Mouse (Mus musculus): ENCODE data around the gene Fcamr.

The Fcamr gene

GRCm38 (mm10) chr1:130804279-130804678 is 3.6 kb downstream of the Fcamr start:
- no peak for DNase-seq

- no peak for DNase-seq
These were observed 10.2 kb downstream of the Fcamr start for GRCm38 (mm10) chr1:130810906-130811305.

DNA sequence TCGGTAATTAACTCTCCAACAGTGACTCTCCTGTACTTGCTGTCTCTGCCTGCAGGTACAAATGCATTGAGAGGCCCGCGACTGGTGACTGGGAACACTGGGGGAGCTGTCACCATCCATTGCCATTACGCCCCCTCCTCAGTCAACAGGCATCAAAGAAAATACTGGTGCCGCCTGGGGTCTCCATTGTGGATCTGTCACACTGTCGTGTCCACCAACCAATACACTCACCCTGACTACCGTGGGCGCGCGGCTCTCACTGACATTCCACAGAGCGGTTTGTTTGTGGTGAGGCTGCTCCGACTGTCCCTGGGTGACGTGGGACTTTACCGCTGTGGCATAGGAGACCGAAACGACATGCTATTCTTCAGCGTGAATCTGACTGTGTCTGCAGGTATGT is 10.6 kb downstream of the Fcamr start:
- no peak for DNase-seq

DNA sequence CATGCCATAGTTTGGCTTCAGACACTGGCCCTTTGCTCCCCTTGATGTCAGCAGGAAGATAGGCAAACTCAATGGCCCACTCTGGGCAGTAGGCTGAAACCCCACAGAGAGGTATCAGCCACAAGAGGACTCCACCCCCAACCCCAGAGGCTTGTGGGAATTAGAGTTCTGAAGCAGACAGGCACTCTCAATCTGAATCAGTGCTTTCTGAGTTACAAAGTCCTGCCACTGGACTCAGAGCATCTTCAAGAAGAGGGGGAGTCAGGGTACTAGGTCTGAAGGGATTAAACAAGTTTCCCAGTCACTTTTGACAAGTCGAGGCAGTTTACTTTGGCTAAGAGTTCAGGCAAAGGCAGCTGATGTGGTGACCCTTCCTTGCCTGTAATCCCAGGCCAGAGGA is 19.0 kb downstream of the Fcamr start:
- DNase-seq: no peak

- DNase-seq: no peak
These were observed 19.8 kb downstream of the Fcamr start for GRCm38 (mm10) chr1:130820316-130821148.

DNA sequence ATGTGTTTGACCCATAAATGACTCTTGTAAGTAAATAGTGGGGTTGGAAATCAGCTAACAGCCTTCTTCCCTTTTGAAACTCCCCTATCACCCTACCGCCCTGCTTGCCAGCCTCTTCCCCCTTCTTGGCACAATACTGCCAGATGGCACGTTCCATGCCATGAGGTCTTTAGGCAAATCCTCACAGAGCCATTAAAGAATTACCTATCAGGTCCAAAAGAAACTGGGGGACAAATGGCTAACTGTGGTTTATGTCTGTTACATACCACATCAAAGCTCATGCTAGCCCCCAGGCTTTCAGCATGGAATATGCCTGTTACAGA is 20.4 kb downstream of the Fcamr start:
- no peak for DNase-seq

GRCm38 (mm10) chr1:130821911-130822625 is 21.4 kb downstream of the Fcamr start:
- no peak for DNase-seq

GRCm38 (mm10) chr1:130826448-130826847 is 25.7 kb downstream of the Fcamr start, which contains the start of gene Pigr:
Pigr (plus strand) TSS chr1:130826684.
- DNase-seq: no peak

DNA sequence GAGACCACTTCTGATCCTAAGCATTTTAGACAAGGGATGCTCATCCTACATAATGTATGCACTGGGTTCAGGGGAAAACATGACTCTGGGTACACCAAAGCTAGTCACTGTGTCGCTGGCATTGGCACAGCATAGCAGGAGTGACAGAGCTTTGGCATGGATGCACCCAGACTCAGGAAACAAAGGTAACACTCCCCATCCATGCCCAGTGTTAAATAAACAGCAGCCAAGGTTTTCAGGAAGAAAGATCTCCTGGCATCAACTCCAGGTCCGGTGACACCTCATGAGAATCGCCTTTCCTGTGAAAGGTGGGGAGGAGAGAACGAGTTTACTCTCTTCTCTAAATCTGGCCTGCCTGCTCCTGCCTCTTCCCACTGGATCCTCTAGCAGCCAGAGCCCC is 28.0 kb downstream of the Fcamr start:
- DNase-seq: no peak

- DNase-seq: no peak
These were observed 29.5 kb downstream of the Fcamr start for GRCm38 (mm10) chr1:130829906-130830830.

DNA sequence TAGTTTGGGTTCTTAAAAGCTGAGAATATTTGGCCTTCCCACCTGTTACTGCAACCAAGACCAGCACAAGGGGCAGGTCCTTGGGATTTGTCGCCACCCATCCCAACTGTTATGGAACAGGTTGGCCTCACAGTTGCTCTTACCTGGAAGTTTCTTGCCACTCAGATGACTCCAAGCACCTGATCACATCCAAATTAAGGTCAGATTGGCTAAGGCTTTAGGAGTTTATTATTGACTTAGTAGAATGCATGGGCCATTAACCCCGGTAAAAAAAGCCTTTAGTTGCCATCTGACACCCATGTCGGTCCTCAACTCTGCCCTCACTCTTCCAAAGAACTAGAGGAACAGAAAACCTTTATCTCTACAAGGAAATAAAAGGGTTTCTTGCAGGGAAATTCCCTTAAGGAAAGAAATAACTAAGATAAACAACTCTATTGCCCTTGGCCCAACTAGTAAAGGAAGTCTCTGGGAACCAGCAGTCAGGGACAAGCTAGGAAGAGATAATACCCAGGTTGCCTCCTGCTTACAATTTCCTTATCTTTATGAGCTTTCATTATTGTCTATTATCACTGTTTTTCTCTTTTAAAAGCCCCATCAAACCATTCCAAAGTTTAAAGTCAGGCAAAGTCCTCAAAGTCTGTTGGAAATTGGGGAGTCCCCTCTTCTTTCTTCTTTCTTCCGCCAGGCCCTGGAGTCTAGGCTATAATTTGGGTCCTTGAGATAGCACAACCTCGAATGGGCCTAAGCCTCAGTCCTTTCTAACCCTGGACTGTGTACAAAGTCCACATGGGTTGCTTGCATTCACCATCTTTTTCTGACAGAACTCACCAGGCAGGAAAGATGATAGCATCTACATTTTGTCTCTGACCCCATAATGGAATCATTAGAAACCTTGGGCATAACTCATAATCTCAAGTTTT is 31.8 kb downstream of the Fcamr start:
- DNase-seq: no peak

- no peak for DNase-seq
These were observed 34.6 kb downstream of the Fcamr start for GRCm38 (mm10) chr1:130835161-130835936.

- DNase-seq: no peak
These were observed 37.6 kb downstream of the Fcamr start for GRCm38 (mm10) chr1:130838288-130838687.

GRCm38 (mm10) chr1:130840599-130841379 is 40.1 kb downstream of the Fcamr start:
- DNase-seq: no peak

- DNase-seq: no peak
These were observed 40.9 kb downstream of the Fcamr start for GRCm38 (mm10) chr1:130841621-130842020.

DNA sequence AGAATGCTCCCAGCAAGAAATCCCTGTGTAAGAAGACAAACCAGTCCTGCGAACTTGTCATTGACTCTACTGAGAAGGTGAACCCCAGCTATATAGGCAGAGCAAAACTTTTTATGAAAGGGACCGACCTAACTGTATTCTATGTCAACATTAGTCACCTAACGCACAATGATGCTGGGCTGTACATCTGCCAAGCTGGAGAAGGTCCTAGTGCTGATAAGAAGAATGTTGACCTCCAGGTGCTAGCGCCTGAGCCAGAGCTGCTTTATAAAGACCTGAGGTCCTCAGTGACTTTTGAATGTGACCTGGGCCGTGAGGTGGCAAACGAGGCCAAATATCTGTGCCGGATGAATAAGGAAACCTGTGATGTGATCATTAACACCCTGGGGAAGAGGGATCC is 43.8 kb downstream of the Fcamr start:
- no peak for DNase-seq

- DNase-seq: no peak
These were observed 49.0 kb downstream of the Fcamr start for GRCm38 (mm10) chr1:130849530-130850214.

- DNase-seq: no peak
These were observed 49.7 kb downstream of the Fcamr start for GRCm38 (mm10) chr1:130850405-130850804.

GRCm38 (mm10) chr1:130854819-130855218 is 54.1 kb downstream of the Fcamr start:
- no peak for DNase-seq

DNA sequence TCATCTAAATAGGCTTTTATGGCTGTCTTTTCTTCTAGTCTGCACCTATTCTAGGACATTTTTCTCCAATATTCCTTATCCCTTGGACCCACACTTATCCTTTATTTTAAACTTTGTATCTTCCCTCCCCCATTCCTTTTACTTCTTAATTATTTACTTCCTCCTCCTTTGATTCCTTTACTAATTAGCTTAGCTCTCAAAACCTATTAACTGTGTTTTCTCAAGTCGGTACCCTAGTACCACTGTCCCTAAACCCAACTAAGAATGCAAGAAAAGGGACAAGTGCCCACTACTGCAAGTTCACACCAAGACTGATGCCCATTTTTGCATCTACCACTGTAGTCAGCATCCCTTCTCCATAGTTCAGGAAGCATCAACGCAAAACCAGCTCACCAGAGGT is 55.0 kb downstream of the Fcamr start:
- no peak for DNase-seq
